Mouse (Mus musculus) Patski (cell line): ENCODE measurements around the gene Xrcc1. TPM values are rescaled to one million over a fixed set of nuclear protein-coding genes. Genes with fewer than 3 reads are reported as not detected.

Experiments
- ATAC-seq: fragments of 100-300 bp; one replicate; pipeline ENCODE4 v1.8.0; 2021
- CTCF ChIA-PET: fragments of 350-600 bp; sonication (Branson Sonifier 250); formaldehyde crosslinking; loops from one replicate; lab custom pipeline; 2022; ENCODE audit warnings: inconsistent platforms; lab: Charles Lee
- POLR2A ChIA-PET: fragments of 350-600 bp; sonication (Branson Sonifier 250); formaldehyde crosslinking; loops from one replicate; lab custom pipeline; 2022; ENCODE audit warnings: antibody characterized with exemption, inconsistent platforms; lab: Charles Lee
- DNase-seq: peaks from one replicate; pipeline ENCODE4 v3.0.0-alpha.2; 2011; ENCODE audit warnings: low read depth, low spot score
- H3K27me3 ChIP-seq: fragments of 371-371 bp; one replicate; pipeline ENCODE4 v1.5.1; 2021
- CTCF ChIP-seq: fragments of 100-300 bp; IDR thresholded peaks from one replicate; pipeline ENCODE4 v1.5.1; 2021
- in situ Hi-C: fragments of 300-500 bp; cut with MboI; formaldehyde crosslinking; loops from 3 replicates; pipeline ENCODE4 v1.11.1; 2018; ENCODE audit warnings: low pct_unique_long_range_greater_than_20kb, mixed read lengths
- polyA plus RNA-seq: library from polyadenylated mRNA; unstranded; gene quantifications from one replicate; pipeline ENCODE4 v1.2.3, GENCODE M21; 2021

Xrcc1 gene
- polyA plus RNA-seq, 1 experiment from 2014 or later: 60.3 TPM

DNA sequence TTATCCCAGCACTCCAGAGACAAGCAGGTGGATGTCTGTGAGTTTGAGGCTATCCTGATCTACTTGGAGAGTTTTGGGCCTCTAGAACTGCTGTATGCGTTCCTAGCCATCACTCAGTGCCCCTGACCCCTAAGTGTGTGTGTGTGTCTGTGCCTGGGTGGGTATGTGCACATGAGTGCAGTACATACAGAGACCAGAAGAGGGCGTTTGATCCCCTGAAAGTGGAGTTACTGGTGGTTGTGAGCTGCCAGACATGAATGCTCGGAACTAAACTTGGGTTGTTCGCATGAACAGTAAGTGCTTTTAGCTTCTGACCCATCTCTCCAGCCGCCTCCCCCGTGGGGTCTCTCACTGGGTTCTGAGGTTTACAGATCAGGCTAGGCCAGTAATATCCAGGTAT, 76.9 kb downstream of the Xrcc1 start:
- in situ Hi-C loops: no loop called here
- DNase-seq (no peak), ATAC-seq (no peak)
- TF ChIP-seq CTCF: no peak
- POLR2A ChIA-PET: no interaction called here
- H3K27me3 ChIP-seq: no peaks in the 10 kb centered on the region
- CTCF ChIA-PET: interaction anchor here (1.3 kb wide), 1 partner anchor 29 kb away, joined by 6 read pairs; no protein-coding TSS in a partner anchor

Other genes with a start within 250 kb of the Xrcc1 start
- 14.0 TPM for gene Zfp61, start 245.1 kb upstream of the Xrcc1 start, polyA plus RNA-seq
- 8.8 TPM for gene Zfp94, start 229.6 kb upstream of the Xrcc1 start, polyA plus RNA-seq
- not detected for gene Tescl, start 212.4 kb upstream of the Xrcc1 start, polyA plus RNA-seq
- gene Lypd5, start 197.1 kb upstream of the Xrcc1 start, polyA plus RNA-seq: not detected
- gene Kcnn4, start 176.0 kb upstream of the Xrcc1 start, polyA plus RNA-seq: not detected
- 26.6 TPM for gene Smg9, start 146.7 kb upstream of the Xrcc1 start, polyA plus RNA-seq
- not detected for gene Irgc1, start 94.0 kb upstream of the Xrcc1 start, polyA plus RNA-seq
- 87.9 TPM for gene Plaur, start 83.8 kb upstream of the Xrcc1 start, polyA plus RNA-seq
- gene Cadm4, start 64.3 kb upstream of the Xrcc1 start, polyA plus RNA-seq: 44.1 TPM
- gene Zfp428, start 39.3 kb upstream of the Xrcc1 start, polyA plus RNA-seq: 32.4 TPM
- 0.21 TPM for gene AC161166.1, start 33.8 kb upstream of the Xrcc1 start, polyA plus RNA-seq
- 28.8 TPM for gene Irgq, start 15.6 kb upstream of the Xrcc1 start, polyA plus RNA-seq
- 0.26 TPM for gene Pinlyp, start 171 bp upstream of the Xrcc1 start, polyA plus RNA-seq
- gene Ethe1, start 41.3 kb downstream of the Xrcc1 start, polyA plus RNA-seq: 74.5 TPM
- not detected for gene Zfp575, start 41.4 kb downstream of the Xrcc1 start, polyA plus RNA-seq
- 2.7 TPM for gene Phldb3, start 64.5 kb downstream of the Xrcc1 start, polyA plus RNA-seq
- gene Lypd3, start 90.3 kb downstream of the Xrcc1 start, polyA plus RNA-seq: not detected
- gene Tex101, start 130.4 kb downstream of the Xrcc1 start, polyA plus RNA-seq: not detected
- gene BC049730, start 163.0 kb downstream of the Xrcc1 start, polyA plus RNA-seq: not detected
- not detected for gene Gm4763, start 180.6 kb downstream of the Xrcc1 start, polyA plus RNA-seq
- gene Cd177, start 214.0 kb downstream of the Xrcc1 start, polyA plus RNA-seq: 0.31 TPM
- gene Ceacam10, start 230.9 kb downstream of the Xrcc1 start, polyA plus RNA-seq: not detected